Mouse (Mus musculus) frontal cortex, adult 2 months (tissue): Measurements from ENCODE around the gene Psmg3. TPM values are rescaled to one million over a fixed set of nuclear protein-coding genes. Genes with fewer than 3 reads are reported as not detected.

ENCODE experiments used
- DNase-seq, 2 experiments: peaks; one replicate each; pipeline ENCODE4 v3.0.0; 2022; ENCODE audit warnings: low spot score in 1 of 2; ENCODE audit errors: extremely low spot score in 1 of 2
- polyA plus RNA-seq: library from polyadenylated mRNA; depleted of rRNA; stranded (reverse); fragments of >200 nt; gene quantifications from 2 replicates; pipeline ENCODE4 v1.2.3, GENCODE M21; 2012

The Psmg3 gene
- polyA plus RNA-seq, 1 experiment = 32.5 TPM

GRCm38 (mm10) chr5:139816445-139816844, 10.2 kb downstream of the Psmg3 start:
- DNase-seq = no peak

GRCm38 (mm10) chr5:139815964-139816363, 10.7 kb downstream of the Psmg3 start:
- DNase-seq = no peak

GRCm38 (mm10) chr5:139813963-139814381, 12.7 kb downstream of the Psmg3 start:
- DNase-seq = no peak

- no peak for DNase-seq
These were observed 13.6 kb downstream of the Psmg3 start for GRCm38 (mm10) chr5:139813126-139813490.

- DNase-seq = no peak
These were observed 14.1 kb downstream of the Psmg3 start for GRCm38 (mm10) chr5:139812398-139813125.

GRCm38 (mm10) chr5:139811677-139812397, 14.8 kb downstream of the Psmg3 start:
- no peak for DNase-seq

- no peak for DNase-seq
These were observed 17.3 kb downstream of the Psmg3 start for GRCm38 (mm10) chr5:139809397-139809796.

- no peak for DNase-seq
These were observed 20.8 kb downstream of the Psmg3 start for GRCm38 (mm10) chr5:139805924-139806323.

GRCm38 (mm10) chr5:139804573-139805111, 22.0 kb downstream of the Psmg3 start:
- no peak for DNase-seq

- DNase-seq = no peak
These were observed 22.6 kb downstream of the Psmg3 start for GRCm38 (mm10) chr5:139804107-139804551.

- no peak for DNase-seq
These were observed 23.0 kb downstream of the Psmg3 start for GRCm38 (mm10) chr5:139803601-139804102.

- DNase-seq = no peak
These were observed 23.5 kb downstream of the Psmg3 start for GRCm38 (mm10) chr5:139803165-139803564.

GRCm38 (mm10) chr5:139801880-139802279, 24.8 kb downstream of the Psmg3 start:
- DNase-seq = no peak

GRCm38 (mm10) chr5:139801231-139801630, 25.5 kb downstream of the Psmg3 start:
- DNase-seq = no peak

GRCm38 (mm10) chr5:139799801-139800590, 26.7 kb downstream of the Psmg3 start:
- DNase-seq = no peak

- no peak for DNase-seq
These were observed 27.6 kb downstream of the Psmg3 start for GRCm38 (mm10) chr5:139799041-139799440.

- no peak for DNase-seq
These were observed 28.4 kb downstream of the Psmg3 start for GRCm38 (mm10) chr5:139798168-139798900.

GRCm38 (mm10) chr5:139797473-139798167, 29.1 kb downstream of the Psmg3 start:
- DNase-seq = peak; percentile 58 to 84

- peak; percentile 33 to 78 for DNase-seq
These were observed 29.8 kb downstream of the Psmg3 start for GRCm38 (mm10) chr5:139796900-139797299.
